Mouse (Mus musculus): ENCODE measurements at regions not wholly inside any gene's neighbourhood (a gene's known extent, or its start where the extent isn't known, plus 50 kb on each side); places are given as distances from the start of the nearest gene placed in this dataset.

- DNase-seq (ENCODE audit: low read depth, low spot score) = no peak
Measured at GRCm38 (mm10) chr9:112735761-112736160, 500.0 kb upstream of the Arpp21 start.

- no peak for DNase-seq (ENCODE audit: low read depth, low spot score)
Measured at GRCm38 (mm10) chr9:112725523-112725922, 489.8 kb upstream of the Arpp21 start.

- DNase-seq (ENCODE audit: low read depth, low spot score) = no peak
Measured at GRCm38 (mm10) chr9:112725103-112725502, 489.4 kb upstream of the Arpp21 start.

GRCm38 (mm10) chr9:112723346-112723745 is 487.6 kb upstream of the Arpp21 start:
- no peak for DNase-seq (ENCODE audit: low read depth, low spot score)

GRCm38 (mm10) chr9:112722501-112722900 is 486.8 kb upstream of the Arpp21 start:
- DNase-seq (ENCODE audit: low read depth, low spot score) = no peak

GRCm38 (mm10) chr9:112715197-112715762 is 479.5 kb upstream of the Arpp21 start:
- DNase-seq (ENCODE audit: low read depth, low spot score) = no peak

GRCm38 (mm10) chr9:112678866-112679265 is 443.1 kb upstream of the Arpp21 start:
- no peak for DNase-seq (ENCODE audit: low read depth, low spot score)

GRCm38 (mm10) chr9:112675232-112675631 is 439.5 kb upstream of the Arpp21 start:
- no peak for DNase-seq (ENCODE audit: low read depth, low spot score)

Measured in retina, postnatal 7 days (tissue).